Mouse (Mus musculus) myocyte (in vitro differentiated cells): ENCODE data around the gene Rab6b.

Source experiments
- CEBPB ChIP-seq: IDR thresholded peaks from 2 replicates; pipeline ENCODE4 v1.6.1; 2011; ENCODE audit warnings: mild to moderate bottlenecking, moderate library complexity; ENCODE audit not compliant: poor library complexity, insufficient read depth, severe bottlenecking
- E2F4 ChIP-seq: IDR thresholded peaks from one replicate; pipeline ENCODE4 v1.6.1; 2011; ENCODE audit warnings: mild to moderate bottlenecking, control low read depth, moderate library complexity; ENCODE audit not compliant: insufficient read depth
- MAX ChIP-seq: IDR thresholded peaks from one replicate; pipeline ENCODE4 v1.6.1; 2011; ENCODE audit warnings: low read depth, mild to moderate bottlenecking, control low read depth
- MYOD1 ChIP-seq, 3 experiments: IDR thresholded peaks; one replicate each; pipeline ENCODE4 v1.6.1; 2011; ENCODE audit warnings: control low read depth in 2 of 3, low read depth in 2 of 3, mild to moderate bottlenecking in 2 of 3, moderate library complexity in 1 of 3; ENCODE audit not compliant: insufficient read length in 2 of 3, control insufficient read depth in 1 of 3
- MYOG ChIP-seq, 3 experiments: IDR thresholded peaks; one replicate each; pipeline ENCODE4 v1.6.1; 2011; ENCODE audit warnings: control low read depth in 2 of 3, low read depth in 2 of 3, mild to moderate bottlenecking in 2 of 3; ENCODE audit not compliant: insufficient read length in 2 of 3, control insufficient read depth in 1 of 3, insufficient read depth in 1 of 3
- POLR2A ChIP-seq: IDR thresholded peaks from one replicate; pipeline ENCODE4 v1.6.1; 2011; ENCODE audit warnings: low read depth, mild to moderate bottlenecking, control low read depth, moderate library complexity; ENCODE audit not compliant: insufficient read length
- POLR2AphosphoS2 ChIP-seq: IDR thresholded peaks from one replicate; pipeline ENCODE4 v1.6.1; 2011; ENCODE audit warnings: low read depth, control low read depth; ENCODE audit not compliant: insufficient read length
- SRF ChIP-seq: IDR thresholded peaks from one replicate; pipeline ENCODE4 v1.6.1; 2011; ENCODE audit warnings: low read depth; ENCODE audit not compliant: control insufficient read depth, insufficient read length
- TCF12 ChIP-seq: IDR thresholded peaks from one replicate; pipeline ENCODE4 v1.6.1; 2011; ENCODE audit warnings: mild to moderate bottlenecking, control low read depth; ENCODE audit not compliant: poor library complexity, insufficient read depth, severe bottlenecking
- TCF3 ChIP-seq: IDR thresholded peaks from one replicate; pipeline ENCODE4 v1.6.1; 2011; ENCODE audit warnings: low read depth, control low read depth; ENCODE audit not compliant: insufficient read length
- USF1 ChIP-seq: IDR thresholded peaks from one replicate; pipeline ENCODE4 v1.6.1; 2011; ENCODE audit warnings: low read depth, mild to moderate bottlenecking, control low read depth, moderate library complexity

- TF ChIP-seq POLR2A, result no peak
- TF ChIP-seq USF1, result no peak
- TF ChIP-seq POLR2AphosphoS2, result no peak
- no peak for TF ChIP-seq MYOD1 (IDR thresholded peaks at IDR 0.05; ENCODE audit: control insufficient read depth in 1 of 3, insufficient read length in 2 of 3, low read depth in 2 of 3)
- TF ChIP-seq MYOG (IDR thresholded peaks at IDR 0.05; ENCODE audit: control insufficient read depth in 1 of 3, insufficient read depth in 1 of 3, insufficient read length in 2 of 3, low read depth in 2 of 3), result no peak
- TF ChIP-seq TCF12, result no peak
- TF ChIP-seq E2F4, result no peak
- TF ChIP-seq TCF3, result no peak
- no peak for TF ChIP-seq MAX
- TF ChIP-seq CEBPB, result no peak
- TF ChIP-seq SRF, result no peak
Observed at GRCm38 (mm10) chr9:103225464-103225863, 113.9 kb downstream of the Rab6b start.
